8 mouse cellular contexts compared by ENCODE assay signal in the genomic region with DNA sequence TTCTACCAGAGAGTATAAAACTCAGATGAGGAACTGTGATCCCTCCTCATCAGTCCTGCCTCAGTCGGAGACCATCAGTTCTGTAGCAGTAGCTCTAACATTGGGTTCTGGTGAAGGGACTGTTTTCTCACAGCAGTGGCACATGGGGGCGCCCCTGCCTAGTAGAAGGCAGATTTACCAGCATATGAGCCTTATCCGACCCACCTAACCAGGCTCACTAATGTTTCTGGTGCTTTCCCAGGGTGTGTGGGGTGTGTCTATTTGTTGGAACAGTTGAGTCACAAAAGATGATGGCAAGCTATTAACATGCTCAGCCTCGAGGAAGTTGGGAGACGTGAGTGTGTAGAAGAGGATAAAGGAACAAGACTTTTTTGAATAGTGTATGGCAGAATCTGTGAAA.
A peak's percentile ranks its signal among the peaks of the same experiment; 100 is the strongest.
DNase-seq lines count a peak whose midpoint lies in the region; ATAC-seq and TF ChIP-seq lines count a peak whose summit lies in the region.

No protein-coding gene starts in this region.

- peak; percentile 47 for DNase-seq in testis, postnatal 10 days (ENCODE audit: low spot score)
- no peak for DNase-seq in testis, postnatal 14 days (ENCODE audit: low spot score)
- DNase-seq in cerebellum, adult 2 months = peak; percentile 19 to 20
- DNase-seq in frontal cortex, adult 2 months (ENCODE audit: extremely low spot score in 1 of 2, low spot score in 1 of 2) = peak; percentile 18 to 74
- DNase-seq in layer of hippocampus, postnatal 14 days (ENCODE audit: low spot score in 2 of 2) = peak; percentile 39 to 57
- peak; percentile 58 for DNase-seq in midbrain, embryonic 10.5 days (ENCODE audit: low spot score)
- peak; percentile 38 for DNase-seq in stomach, postnatal 0 days (ENCODE audit: low spot score)

- H3K27ac ChIP-seq in cerebellum, adult 2 months (ENCODE audit: insufficient read depth, low read length) = no peak overlapping the region
- H3K27ac ChIP-seq in midbrain, embryonic 10.5 days (replicated peaks) = no peak overlapping the region
- H3K27ac ChIP-seq in stomach, postnatal 0 days (replicated peaks) = no peak overlapping the region

- no peak overlapping the region for H3K9ac ChIP-seq in stomach, postnatal 0 days (ENCODE audit: low read length)

- no peak for TF ChIP-seq POLR2A in cerebellum, adult 2 months (IDR thresholded peaks at IDR 0.05; ENCODE audit: borderline replicate concordance, insufficient read depth, low read length)

- H3K36me3 ChIP-seq in midbrain, embryonic 10.5 days = no peaks in the 10 kb centered on the region
- no peaks in the 10 kb centered on the region for H3K36me3 ChIP-seq in stomach, postnatal 0 days (ENCODE audit: control insufficient read depth, insufficient read depth, low read length)

- H3K4me2 ChIP-seq in stomach, postnatal 0 days (replicated peaks; ENCODE audit: low read depth) = no peak overlapping the region

- no peak for TF ChIP-seq EP300 in stomach, postnatal 0 days (optimal IDR thresholded peaks at IDR 0.05)

- H3K9me3 ChIP-seq in midbrain, embryonic 10.5 days (replicated peaks) = no peaks in the 10 kb centered on the region
- H3K9me3 ChIP-seq in stomach, postnatal 0 days (ENCODE audit: control insufficient read depth, low read length) = no peaks in the 10 kb centered on the region

- WGBS in cerebellum, adult 2 months = 24% methylated on average over 5 of the region's 5 CpGs
- WGBS in midbrain, embryonic 10.5 days = 35% methylated on average over 5 of the region's 5 CpGs
- WGBS in stomach, postnatal 0 days = 34% methylated on average over 5 of the region's 5 CpGs

- TF ChIP-seq CTCF in cerebellum, adult 2 months (IDR thresholded peaks at IDR 0.05; ENCODE audit: borderline replicate concordance, insufficient read depth, low read depth, low read length) = peak; percentile 74
- TF ChIP-seq CTCF in stomach, postnatal 0 days (IDR thresholded peaks at IDR 0.05; ENCODE audit: low read depth) = peak; percentile 67

- H3K4me1 ChIP-seq in cerebellum, adult 2 months (ENCODE audit: control insufficient read depth, insufficient read depth, low read length) = no peaks in the 10 kb centered on the region
- peaks cover 27% of the 10 kb centered on the region for H3K4me1 ChIP-seq in midbrain, embryonic 10.5 days
- no peaks in the 10 kb centered on the region for H3K4me1 ChIP-seq in stomach, postnatal 0 days (replicated peaks; ENCODE audit: control insufficient read depth, insufficient read depth)

- no peaks in the 10 kb centered on the region for H3K27me3 ChIP-seq in cerebellum, adult 2 months (ENCODE audit: control insufficient read depth, insufficient read depth, low read length)
- H3K27me3 ChIP-seq in midbrain, embryonic 10.5 days (ENCODE audit: low read depth, poor library complexity, severe bottlenecking) = no peaks in the 10 kb centered on the region
- no peaks in the 10 kb centered on the region for H3K27me3 ChIP-seq in stomach, postnatal 0 days (ENCODE audit: control insufficient read depth, insufficient read depth, low read length)

- no peak for ATAC-seq in stomach, postnatal 0 days (ENCODE audit: low FRiP score, low TSS enrichment)
- no peak for ATAC-seq in activated CD4-positive, CD25-positive, alpha-beta regulatory T cell, adult 4 months

- no peak overlapping the region for H3K4me3 ChIP-seq in cerebellum, adult 2 months (replicated peaks; ENCODE audit: insufficient read depth, low read depth, low read length)
- H3K4me3 ChIP-seq in midbrain, embryonic 10.5 days = no peak overlapping the region
- H3K4me3 ChIP-seq in stomach, postnatal 0 days (ENCODE audit: low read depth, low read length) = no peak overlapping the region
